Mouse (Mus musculus): ENCODE measurements at regions not wholly inside any gene's neighbourhood (a gene's known extent, or its start where the extent isn't known, plus 50 kb on each side); places are given as distances from the start of the nearest gene placed in this dataset.

DNA sequence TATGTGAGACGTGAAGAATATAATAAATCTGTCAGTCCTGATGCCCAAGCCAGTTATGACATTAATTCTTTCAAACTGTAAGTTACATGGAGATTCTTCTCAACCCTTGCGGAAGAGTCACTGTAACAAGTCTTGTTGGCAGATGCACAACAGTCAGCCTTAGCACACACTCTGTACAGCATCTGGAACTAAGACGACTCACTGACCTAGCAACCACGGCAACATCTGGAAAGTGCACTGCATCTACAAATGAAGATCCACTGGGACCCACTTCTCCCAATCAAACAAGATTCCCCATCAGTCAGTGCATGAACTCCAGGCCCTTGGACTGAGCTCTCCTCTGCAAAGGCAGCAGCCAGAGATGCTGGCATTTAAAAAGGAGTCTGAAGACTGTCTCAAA, 620.2 kb downstream of the Basp1 start:
- TF ChIP-seq CTCF (conservative IDR thresholded peaks at IDR 0.05; ENCODE audit: low read length): no peak
- no peak for TF ChIP-seq NANOG (IDR thresholded peaks at IDR 0.05; ENCODE audit: borderline replicate concordance, low read length)
